Mouse (Mus musculus): Measurements from ENCODE around the gene Donson.

The Donson gene

DNA sequence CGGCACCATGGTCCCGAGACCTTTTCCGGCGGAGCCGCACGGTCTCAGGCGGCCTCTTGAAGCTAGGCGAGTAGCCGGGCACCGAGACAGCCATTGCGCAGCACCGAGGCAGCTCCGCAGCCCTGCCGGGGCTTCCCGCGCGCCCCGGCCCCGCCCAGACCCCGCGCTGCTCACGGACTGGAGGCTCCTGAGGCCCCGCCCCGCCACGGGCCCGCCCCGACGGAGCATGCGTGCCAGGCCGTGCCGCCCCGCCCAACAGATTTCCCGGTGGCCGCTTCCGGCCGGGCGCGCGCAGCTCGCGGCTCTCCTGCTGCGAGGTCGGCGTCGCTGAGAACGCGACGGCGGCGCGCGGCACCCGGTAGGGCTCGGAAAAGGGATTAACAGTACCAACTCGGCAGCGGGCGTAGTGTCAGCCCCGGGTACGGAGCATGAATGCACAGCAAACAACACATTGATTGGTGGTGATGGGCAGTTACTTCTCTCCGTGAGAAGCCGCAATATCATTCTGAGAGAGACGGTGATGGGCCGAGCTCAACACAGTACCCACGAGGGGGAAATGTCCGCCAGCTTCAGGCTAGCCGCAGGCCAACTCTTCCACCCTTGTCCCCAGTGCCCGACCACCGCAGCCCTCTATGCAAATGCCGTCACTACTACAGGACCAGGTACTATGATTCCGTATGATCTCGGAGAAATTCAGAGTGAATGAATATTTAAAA lies at the start of gene Donson:
Gene Donson, minus strand, starts transcription at position 152 of the 716 bp plus-strand sequence.
- peak; percentile 91 for DNase-seq (ENCODE audit: low spot score)

DNA sequence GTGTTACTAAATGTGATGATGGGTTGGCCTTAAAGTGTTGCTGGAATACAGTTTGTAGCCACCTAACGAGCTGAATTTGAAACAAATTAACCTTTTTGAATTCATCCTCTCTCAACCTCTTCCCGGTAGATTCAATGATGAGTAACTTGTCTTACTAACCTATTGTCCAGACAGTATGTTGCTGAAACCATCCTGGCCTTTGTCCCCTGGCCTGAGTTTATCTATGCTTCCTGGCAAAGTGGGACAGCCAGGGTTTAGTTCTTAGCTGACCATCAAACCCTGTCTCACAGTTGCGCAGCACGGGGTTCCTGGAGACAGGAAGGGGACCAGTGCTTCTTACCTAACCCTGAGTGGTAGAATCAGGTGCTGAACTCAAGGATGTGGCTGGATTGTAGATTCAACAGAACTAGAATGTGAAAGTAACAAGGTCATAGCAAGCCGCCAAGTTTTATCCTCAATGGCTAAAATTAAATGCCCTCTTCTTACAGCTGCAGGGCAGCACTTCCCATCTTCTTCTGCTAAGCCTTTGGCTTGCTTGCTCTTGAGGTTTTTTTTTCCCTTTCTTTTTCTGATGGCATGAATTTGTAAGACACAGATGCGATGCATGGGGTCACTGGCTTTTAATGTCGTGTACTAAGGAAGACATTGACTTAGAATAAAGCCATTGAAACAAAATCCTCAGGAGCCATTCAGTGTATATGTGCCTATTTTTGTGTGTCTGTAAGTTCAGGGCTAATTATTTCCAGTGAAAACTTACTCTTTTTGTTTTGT lies 47.7 kb upstream of the Donson start:
- DNase-seq (ENCODE audit: low spot score), result no peak

DNA sequence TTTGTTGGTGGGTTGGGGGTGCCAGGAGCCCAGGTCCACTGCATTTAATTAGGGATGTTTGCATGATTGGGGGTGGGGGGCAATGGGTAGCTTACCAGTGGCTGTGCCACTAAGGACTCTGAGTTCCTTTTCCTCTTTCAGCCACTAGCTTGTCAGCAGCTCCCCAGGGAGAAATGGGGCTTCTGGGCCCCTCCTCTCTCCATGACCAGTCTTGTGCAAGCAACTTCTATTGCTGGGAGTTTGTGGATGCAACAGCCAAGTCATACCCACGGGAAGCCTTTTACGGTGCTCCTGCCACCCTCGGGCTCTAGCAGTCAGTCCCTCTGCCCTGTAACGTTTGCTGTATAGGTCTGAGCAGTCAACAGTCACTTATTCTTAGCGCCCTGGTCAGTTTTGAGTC lies 46.2 kb upstream of the Donson start:
- no peak for DNase-seq (ENCODE audit: low spot score)

DNA sequence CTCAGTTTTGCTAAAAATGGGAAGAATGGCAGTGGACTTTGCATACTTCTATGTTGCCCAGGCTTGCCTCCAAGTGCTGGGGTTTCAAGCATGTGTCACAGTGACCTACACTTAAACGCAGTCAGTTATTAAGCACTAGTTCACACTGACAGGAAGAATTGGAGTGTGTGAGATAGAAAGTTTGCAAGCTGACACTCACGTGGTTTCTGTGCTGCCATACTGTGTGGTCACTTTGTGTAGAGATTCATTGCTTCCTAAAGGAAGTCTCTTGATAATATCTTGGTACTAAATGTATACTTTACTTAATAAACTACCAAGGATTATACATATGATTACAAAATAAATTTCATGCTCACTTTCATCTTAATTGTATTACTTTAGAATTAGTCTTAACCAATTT lies 44.2 kb upstream of the Donson start:
- DNase-seq (ENCODE audit: low spot score), result no peak

DNA sequence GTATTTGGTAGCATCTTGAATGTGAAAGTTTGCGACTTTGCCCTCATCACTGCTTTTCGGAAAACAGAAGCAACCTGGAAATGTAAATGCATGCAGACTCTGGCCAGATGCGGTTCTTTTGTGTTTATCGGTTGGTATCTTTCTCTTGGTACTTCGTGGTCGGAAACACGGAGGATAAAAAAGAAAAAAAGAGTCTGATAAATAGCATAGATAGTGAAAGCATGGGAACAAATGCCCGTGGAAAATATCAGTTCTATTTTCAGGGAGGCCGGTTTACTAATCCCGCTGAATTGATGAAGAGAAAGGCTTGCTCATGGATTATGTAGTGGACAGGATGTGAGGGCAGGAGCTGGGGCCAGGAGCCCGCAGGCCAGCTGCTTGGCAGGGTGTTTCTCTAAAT lies 41.9 kb upstream of the Donson start:
- no peak for DNase-seq (ENCODE audit: low spot score)

DNA sequence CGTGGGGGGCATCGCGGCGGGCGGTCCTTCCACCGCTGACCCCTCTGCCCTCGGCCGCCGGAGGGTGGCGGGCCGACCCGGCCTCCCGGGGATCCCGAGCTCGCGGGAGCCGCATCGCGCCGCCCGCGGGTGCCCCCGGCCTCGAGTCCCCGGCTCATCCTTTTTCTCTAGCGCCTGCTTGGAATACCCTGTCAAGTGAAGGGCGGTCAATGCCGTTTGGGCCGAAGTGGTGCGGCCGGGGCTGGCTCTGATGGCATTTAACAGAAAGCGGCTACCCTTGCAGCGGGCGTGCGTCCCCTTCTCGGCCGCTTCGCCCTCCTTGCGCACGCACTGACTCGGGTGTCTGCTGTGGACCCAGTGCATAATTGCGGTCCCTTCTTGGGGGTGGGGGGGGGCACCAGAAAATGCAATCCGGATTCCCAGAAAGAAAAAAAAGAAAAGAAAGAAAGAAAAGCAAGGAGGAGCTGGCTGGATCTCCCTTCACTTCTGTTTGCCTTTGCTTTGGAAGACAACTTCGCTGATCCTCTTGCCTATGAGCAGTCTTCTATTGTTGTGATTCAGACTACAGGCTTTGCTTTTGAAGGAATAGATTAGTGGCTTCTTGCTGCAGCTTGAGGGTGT lies 41.4 kb upstream of the Donson start:
- DNase-seq (ENCODE audit: low spot score), result peak; percentile 35

DNA sequence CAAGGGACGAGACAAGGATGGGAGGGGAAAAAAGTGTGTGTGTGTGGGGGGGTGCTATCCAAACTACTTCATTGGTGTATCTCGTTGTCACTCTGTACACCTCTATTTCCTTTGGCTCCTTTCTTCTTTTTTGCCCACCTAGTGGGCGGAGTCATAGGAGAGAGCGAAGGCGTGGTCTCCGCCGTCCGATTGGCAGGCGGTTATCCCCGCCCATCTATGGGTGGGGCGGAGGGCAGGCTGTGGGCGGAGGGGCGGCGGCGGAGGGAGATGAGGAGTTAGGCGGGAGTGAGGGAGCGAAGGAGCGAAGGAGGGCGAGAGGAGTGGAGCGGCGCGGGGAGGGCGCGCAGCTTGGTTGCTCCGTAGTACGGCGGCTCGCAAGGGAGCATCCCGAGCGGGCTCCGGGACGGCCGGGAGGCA lies 40.5 kb upstream of the Donson start, which contains the start of gene Itsn1:
Gene Itsn1, plus strand, starts transcription at position 216 of the 417 bp plus-strand sequence.
- peak; percentile 98 for DNase-seq (ENCODE audit: low spot score)

DNA sequence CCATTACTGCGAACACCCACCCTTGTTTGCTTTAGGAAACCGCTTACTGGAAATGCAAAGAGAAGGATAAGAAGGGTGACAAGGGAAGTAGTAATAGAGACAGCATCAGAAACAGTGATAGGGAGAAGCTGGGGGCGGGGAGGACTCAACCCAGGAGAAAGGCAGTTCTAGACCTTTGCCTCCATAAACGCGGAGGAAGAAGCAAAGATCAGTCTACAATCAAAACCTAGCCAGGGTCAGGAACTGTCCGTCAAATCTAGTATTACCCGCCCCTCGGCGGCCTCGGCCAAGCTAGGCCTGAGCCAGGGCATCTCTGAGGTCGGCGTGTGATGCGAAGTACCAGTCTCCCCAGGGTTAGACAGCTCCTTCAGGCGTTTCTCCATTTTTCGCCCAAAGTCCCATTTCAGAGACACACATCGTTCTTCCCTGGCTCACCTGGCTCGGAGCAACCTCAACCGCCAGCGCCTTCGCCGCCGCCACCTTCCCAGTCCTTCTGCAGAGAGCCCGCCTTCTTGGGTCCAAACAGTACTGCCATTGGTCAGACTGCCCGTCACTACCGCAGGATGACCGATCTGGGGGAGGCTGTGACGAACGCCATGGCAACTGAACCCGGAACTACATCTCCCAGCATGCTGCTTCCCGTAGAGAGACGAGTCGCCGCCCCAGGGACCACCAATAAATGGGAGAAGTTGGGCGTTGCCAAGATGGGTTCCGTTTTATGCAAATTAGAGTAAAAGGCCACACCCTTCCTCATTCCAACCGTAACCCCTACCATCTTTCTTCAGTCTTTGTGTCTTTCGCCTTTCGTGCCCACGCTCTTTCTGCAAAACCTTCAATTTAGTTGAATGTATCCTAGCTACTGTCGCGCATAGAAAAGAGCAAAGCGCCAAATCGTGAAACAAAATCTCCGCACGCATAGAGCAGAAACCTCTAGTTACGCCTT lies 39.8 kb upstream of the Donson start, which contains the start of gene Cryzl1:
Gene Cryzl1, minus strand, starts transcription at position 853 of the 943 bp plus-strand sequence.
- peak; percentile 99 for DNase-seq (ENCODE audit: low spot score)

DNA sequence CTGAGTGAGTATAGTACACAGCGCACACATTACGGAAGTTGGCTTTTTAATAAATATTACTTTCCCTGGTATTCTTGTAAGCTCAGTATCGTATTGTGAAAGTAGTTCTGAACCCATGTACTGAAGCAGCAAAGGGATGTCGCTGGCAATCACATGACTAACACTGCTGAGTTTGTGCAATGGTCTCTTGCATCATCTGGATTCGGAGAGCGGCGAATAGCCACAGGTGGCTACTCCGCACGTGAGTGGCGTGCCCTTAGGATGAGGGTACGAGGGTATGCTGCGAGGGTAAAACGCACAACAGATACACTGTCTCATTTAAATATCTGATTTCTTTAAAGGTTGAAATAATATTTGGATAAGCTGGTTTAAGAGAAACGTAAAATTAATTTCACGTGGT lies 38.9 kb upstream of the Donson start:
- DNase-seq (ENCODE audit: low spot score), result no peak

DNA sequence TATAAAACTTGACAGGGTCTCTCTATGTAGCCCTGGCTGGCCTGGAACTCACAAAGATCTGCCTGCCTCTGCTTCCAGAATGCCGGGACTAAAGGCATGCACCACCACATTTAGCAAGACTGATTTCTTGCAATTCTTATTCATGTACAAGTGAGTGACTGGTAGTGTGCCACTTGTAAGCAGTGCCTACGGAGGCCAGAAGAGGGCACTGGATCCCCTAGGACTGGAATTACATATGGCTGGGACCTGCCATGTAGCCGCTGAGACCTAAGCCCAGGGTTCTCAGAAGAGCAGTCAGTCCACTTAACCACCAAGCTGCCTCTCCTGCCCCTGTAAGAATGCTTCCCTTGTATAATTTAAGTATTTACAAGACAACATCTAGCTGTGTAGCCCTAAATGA lies 35.7 kb upstream of the Donson start:
- peak; percentile 59 for DNase-seq (ENCODE audit: low spot score)

DNA sequence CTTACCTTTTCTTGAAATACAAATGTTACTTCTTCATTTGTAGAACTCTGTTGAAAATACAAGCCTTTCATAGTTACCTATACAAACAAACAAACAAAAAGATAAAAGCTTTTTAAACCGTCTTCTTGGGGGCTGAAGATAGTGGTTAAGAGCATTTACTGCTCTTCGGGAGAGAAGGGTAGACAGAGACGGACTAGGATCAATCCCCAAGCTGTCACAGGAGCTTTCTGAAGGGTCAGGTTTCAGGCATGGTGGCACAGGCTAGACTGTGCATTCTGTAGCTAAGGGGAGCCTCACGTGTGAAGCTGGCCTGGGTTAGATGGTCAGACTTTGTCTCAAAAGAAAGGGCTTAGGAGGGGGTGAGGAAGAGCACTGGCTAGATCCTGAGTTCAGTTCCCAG lies 28.8 kb upstream of the Donson start:
- no peak for DNase-seq (ENCODE audit: low spot score)

DNA sequence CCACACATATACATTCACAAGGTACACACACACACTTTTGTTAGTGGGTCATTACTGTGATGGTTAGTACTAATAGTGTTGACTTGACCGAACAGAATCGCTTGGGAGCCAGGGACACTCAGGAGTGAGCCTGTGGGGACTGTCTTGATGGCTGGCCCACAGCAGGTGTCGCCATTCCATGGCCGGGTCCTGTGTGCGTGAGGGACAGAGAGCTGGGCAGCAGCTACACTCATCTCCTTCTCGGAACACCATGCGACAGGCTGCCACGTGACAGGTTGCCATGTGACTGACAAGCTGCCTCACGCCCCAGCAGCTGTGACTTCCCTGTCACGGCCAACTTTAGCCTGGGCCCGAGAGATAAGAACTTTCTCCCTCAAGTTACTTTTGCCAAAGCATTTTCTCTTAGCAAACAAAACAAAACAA lies 28.4 kb upstream of the Donson start:
- DNase-seq (ENCODE audit: low spot score), result no peak

DNA sequence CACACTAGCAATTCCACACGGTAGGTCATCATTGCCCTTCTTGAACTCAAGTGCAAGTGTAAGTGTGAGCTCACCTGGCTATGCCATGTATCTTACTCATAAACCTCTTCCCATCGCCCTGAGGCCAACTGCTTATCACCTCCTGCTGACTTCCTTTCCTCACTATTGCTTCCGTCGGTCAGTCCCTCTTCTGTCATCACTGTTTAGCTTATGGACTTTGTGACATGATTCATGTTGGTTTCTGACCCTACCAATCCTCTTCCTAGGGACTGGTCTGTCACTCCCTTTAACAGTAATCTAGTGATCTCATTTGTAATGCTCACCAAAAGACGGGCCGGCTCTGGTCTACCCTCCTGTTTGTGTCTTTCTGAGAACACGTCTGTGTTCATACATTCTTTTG lies 21.7 kb upstream of the Donson start:
- no peak for DNase-seq (ENCODE audit: low spot score)

DNA sequence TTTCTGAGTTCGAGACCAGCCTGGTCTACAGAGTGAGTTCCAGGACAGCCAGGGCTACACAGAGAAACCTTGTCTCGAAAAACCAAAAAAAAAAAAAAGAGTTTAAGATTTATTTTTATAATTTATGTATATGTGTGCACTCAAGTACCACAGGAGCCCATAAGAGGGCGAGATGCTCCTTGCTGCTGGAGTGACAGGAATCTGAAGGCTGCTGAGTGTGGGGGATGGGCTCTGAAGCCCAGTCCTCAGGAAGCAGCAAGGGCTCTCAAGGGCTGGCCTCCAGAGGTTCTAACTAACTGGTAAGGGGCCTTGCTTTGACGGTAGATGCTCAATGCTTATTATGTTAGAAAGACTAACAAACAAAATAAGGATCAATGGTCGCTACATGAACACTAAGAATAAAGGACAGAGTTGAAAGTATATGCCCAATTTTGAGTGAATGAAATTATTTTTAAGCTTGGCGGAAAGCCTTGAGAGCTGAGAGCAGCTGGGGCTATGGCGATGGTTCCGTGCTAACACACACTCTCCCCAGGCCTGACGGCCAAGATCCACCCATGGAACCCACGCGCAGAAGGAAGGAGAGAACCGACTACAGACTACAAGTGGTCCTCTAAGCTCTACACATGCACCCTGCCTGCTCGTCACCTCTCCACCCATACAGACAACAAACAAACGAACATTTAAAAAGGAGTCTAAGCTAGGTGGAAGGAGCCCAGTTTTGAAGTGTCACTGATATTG lies 16.2 kb upstream of the Donson start:
- no peak for DNase-seq (ENCODE audit: low spot score)

DNA sequence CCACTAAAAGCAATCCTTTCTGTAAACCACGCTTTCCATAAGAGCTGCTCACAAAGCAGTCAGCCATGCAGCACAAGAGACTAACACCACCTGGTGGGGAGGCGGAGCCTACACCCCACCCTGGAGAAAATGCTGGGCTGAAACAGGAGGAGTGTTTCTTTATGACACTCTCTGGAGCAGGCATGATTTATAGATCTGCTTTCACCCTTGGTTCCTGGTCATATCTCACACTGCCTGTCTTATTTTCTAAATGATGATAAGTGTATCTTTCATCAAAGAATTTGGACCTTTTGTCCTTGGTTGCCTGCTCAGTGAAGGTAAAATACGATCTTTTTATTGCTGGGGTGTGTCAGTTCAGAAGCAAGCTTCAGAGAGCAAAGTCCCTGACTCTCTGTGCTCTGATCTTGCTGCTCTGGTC lies 14.2 kb upstream of the Donson start:
- no peak for DNase-seq (ENCODE audit: low spot score)

DNA sequence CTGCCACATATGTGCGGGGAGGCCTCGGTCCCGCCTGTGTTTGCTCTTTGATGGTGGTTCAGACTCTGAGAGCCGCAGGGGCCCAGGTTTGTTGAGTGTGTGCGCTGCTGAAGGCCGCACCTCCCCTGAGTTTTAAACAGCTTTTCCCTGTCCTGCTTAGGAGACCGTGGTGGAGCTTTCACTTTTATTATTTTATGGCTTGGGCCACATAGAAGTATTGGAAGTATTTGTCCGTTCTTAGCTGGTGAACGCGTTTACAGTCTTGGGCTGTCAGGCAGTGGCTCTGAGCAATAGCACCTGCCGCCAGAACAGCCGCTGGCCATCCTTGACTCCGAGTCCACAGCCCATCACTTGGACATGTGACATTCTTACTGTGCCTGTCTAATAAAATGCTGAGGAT lies 13.3 kb upstream of the Donson start:
- DNase-seq (ENCODE audit: low spot score), result no peak

DNA sequence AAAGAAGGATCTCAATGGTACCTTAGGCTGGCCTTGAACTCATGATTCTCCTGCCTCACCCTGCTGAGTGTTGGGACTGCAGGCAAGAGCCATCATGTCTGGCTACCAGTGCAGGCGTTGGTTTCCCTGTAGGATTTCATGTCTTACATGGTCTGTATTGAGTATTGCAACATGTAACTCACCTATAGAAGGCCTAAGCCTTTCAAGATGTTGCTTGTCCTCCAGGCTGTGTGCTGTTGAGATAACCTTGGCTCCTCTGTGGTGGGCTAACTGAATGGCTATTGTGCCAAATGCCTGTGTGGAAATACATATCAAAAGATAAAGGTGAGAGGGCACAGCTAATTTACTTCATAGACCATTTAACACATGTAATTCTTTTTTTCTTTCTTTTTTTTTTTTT lies 10.4 kb upstream of the Donson start:
- no peak for DNase-seq (ENCODE audit: low spot score)

DNA sequence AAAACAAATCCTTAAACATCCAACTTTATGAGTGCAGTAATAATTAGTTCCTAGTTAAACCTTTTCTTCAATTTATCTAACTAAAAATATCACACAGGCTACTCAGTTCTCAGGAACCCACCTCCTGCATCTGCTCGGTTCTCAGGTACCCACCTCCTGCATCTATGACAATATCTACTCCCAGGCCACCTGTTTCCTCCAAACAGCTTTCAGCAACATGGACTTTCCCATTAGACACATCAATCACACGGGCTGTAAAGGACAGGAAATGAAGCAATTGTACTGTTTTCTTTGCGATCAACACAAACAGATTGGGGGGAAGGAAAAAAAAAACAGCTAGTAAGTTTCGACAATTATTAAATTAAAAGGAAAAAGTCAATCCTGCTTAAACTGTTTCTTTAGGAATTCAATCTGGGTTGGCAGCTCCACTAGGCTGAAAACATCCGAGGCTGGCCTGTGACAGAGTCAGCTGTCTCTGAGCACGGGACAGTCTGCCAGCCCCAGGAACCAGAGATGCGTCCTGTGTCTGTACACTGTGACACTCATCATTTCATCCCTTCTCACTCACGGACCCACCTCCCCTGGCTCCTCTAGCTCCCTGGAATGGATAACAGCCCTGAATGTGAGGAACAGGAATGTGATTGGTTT lies 6.7 kb upstream of the Donson start:
- no peak for DNase-seq (ENCODE audit: low spot score)

DNA sequence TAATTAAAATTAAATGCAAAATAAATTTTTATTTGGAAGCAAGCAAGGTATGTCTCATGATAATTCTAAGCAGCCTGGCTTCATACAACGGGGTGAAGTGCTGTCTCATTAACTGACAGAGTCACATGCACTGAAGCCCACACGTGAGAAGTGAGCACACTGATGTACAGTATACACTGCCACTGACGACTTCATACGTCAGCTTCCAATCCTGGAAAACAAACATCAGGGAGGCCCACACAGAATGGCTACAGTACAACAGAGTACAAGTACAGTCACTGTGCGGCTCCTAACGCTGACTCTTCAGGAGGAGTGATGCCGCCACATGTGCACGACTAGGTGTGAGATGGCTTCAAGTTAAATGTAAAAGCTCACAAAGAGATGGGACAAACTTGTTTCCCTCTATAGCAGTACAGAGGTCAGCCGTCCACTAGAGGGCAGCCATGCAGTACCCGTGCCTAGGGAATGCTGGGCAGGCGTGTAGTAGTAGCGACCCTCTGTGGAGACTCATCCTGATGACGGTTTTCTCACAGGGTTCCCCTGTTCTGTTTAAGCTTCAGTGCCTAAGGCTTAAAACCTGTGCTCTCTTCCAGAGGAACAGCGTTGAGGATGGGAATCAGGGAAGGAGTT lies 6.0 kb upstream of the Donson start:
- peak; percentile 71 for DNase-seq (ENCODE audit: low spot score)

DNA sequence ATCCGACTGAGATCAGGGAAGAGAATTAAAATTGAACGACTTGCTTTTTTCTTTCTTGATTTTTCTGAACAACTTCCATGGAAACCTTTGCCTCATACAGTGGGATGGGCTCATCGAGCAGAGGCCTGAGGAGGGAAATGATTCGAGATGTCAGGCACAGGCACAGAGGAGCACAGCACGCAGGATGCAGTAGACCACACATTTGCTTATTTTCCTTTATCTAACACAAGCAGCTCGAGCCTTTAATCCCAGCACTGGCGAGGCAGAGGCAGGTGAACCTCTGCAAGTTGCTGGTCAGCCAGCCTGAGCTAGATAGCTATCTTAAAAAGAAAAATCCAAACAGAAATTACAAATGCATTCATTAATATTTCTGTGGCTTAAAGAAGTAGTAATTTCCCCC lies 1.2 kb upstream of the Donson start:
- no peak for DNase-seq (ENCODE audit: low spot score)

All from layer of hippocampus, adult 11-12 months (tissue).